Mouse (Mus musculus) neural tube, embryonic 10.5 days (tissue): ENCODE measurements around the gene Camta2.

ENCODE experiments used
- DNase-seq: peaks from one replicate; pipeline ENCODE4 v3.0.0-alpha.2; 2017; ENCODE audit warnings: low spot score; ENCODE audit errors: extremely low spot score

Camta2 gene

DNA sequence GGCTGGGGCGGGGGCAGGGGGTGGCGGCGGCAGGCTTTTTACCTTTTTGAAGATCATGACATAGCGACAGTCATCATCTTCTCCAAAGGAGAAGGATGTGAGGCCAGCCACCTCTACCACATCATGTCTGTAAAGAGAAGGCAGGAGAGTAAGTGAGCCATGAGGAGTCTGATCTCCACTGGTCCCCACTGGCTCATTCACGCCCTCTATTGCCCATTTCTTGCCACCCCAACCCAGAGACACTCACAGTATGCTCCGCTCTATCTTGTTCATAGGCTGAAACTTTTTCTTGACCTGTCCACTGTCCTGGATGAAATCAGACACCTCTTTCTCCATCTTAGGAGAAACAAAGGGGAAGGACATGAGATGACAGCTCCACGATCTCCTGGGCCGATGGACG, 23.2 kb downstream of the Camta2 start:
- no peak for DNase-seq

DNA sequence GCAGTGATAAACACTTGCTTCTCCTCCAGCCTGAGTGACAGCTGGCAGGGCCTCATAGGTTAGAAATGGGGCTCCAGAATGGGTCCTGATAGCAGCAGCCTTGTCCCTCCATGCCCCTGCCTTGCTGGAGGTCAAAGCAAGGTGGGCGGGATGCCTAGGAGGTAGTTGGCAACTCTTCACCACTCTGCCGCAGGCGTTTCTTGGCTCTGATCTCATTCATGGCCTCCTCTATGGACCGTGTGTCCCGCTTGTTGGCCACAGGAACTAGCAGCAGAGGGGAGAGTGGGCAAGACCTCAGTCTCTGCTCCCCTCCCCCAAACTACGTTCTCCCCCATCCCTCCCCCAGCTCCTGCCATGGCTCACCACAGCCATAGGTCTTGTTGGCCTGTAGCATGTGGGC, 23.9 kb downstream of the Camta2 start:
- no peak for DNase-seq

DNA sequence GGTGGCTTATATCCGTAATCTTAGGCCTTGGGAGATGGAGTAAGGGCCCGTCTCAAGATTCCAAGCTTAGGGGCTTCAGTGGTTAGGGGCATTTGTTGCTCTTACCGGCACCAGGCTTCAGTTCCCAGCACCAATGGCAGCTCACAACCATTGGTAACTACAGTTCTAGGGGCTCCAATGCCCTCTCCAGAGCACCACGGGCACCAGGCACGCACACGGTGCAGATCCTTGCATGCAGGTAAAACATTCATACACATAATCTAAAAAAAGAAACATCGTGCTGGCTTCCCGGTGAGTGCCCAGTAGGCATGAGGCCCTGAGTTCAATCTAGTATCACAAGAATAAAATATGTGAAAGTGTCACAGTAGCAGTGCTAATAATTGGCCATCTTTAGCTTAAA, 24.8 kb downstream of the Camta2 start:
- no peak for DNase-seq

DNA sequence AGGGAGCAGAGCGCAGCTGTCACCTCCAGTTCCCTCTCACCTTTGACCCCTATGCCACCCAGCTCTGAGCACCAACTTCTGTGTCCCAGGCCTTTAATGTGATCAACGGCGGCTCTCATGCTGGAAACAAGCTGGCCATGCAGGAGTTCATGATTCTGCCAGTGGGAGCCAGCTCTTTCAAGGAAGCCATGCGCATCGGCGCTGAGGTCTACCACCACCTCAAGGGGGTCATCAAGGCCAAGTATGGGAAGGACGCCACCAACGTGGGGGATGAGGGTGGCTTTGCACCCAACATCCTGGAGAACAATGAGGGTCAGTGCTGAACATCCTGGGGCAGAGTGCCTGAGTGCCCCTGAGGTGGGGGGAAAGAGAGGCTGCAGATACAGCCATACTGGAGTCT, 27.3 kb downstream of the Camta2 start:
- no peak for DNase-seq

DNA sequence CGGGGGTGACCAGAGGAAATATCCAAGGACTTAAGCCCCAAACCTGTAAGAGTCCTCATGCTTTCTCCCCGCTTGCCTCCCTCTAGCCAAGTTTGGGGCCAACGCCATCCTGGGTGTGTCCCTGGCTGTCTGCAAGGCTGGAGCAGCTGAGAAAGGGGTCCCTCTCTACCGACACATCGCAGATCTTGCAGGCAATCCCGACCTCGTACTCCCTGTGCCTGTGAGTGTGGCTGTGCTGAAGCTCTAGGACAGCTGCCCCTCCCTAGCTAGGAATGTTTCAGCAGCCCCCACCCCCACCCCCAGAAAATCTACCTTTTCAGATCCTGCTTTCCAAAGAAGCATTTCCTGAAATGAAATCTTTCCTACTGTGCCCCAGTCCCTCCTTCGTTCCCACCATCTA, 29.0 kb downstream of the Camta2 start:
- no peak for DNase-seq

DNA sequence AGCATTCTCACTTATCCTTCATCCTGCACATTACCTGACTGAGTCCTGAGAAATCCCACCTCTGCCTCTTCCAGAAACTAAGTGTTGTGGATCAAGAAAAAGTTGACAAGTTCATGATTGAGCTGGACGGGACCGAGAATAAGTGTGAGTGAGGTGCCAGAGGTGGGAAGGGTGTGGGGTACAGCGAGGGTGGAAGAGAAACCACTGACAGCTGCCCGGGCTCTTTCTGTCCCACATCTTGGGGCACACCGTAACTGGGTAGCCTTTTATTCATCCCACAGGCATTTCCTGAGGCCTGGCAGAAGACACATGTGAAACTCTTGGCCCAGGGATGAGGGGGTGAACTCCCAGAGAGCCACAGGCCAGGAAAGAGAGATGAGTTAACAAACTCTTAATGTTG, 29.4 kb downstream of the Camta2 start:
- DNase-seq: no peak

DNA sequence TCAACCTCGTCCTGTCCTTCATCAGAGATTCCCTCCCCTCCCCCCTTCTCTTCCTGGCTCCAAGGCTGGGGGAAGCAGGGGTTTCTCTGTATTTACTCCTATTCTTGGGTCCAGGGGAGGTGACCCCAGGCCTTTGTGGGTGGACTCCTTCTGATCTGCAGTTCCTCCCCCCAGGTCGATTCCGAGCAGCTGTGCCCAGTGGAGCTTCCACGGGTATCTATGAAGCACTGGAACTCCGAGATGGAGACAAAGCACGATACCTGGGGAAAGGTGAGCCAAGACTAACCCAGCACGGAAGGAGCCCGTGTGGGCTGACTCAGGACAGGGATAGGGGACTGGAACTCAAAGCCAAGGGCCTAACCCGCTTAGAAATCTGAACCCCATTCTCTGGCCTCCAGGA, 29.9 kb downstream of the Camta2 start:
- no peak for DNase-seq

DNA sequence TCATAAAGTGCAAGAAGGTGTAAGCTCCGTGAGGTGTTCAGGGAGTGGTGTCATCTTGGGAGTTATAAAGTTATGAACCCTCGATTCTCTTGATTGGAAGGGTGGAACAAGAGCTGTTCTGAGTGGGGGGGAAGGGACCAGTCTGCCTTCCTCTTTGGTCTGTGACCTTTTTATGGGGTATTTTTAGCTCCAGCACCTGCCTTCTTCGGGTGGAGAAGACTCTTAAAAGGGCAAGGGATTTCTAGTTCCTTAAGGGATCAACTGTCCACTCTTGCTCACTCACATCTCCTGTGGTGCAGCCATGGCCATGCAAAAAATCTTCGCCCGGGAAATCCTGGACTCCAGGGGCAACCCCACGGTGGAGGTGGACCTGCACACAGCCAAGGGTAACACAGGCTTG, 30.3 kb downstream of the Camta2 start:
- DNase-seq: no peak

DNA sequence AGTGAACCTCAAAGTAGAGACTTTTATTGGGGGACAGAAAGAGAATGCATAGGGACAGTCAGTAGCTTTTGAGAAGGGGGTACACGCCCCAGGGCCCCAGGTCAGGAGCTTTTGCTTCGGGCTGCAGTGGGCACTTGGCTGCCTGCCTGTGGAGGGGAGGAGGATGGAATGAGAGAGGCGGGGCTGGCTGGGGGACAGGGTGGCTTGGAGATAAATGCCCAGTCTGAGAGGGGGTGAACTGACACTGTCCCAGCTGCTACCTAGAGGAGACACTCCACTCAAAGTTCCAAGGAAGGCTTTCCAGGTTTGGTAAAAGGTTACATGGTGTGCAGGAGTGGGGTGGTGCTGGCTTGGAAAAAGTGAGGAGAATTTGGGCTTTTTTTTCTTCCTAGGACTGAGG, 30.9 kb downstream of the Camta2 start, which contains the start of gene Eno3:
Gene Eno3 (plus strand): TSS at position 239 of the 400 bp plus-strand sequence.
- no peak for DNase-seq

DNA sequence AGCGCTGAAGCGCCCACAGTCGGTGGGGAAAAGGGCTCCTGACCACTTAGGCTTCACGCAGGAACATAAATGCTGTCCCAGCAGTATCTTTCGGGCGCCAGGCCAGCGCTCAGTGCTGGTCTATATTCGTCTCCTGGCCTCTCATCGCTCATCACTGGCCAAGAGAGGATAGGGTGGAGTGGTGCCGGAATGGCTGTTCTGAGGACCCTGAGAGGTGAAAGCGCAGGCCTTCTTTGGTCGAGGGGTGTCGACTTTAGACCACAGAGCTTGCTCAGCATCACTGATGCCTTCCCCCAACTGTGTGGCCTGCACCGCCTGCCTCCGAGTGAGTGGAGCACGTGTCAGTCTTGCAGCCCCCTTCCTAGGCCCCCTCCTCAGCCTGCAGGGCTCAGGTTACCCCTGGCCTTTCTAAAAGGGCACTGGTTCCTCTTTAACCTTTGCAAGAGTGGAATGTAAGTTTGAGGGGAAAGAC, 31.4 kb downstream of the Camta2 start:
- peak; percentile 74 for DNase-seq

DNA sequence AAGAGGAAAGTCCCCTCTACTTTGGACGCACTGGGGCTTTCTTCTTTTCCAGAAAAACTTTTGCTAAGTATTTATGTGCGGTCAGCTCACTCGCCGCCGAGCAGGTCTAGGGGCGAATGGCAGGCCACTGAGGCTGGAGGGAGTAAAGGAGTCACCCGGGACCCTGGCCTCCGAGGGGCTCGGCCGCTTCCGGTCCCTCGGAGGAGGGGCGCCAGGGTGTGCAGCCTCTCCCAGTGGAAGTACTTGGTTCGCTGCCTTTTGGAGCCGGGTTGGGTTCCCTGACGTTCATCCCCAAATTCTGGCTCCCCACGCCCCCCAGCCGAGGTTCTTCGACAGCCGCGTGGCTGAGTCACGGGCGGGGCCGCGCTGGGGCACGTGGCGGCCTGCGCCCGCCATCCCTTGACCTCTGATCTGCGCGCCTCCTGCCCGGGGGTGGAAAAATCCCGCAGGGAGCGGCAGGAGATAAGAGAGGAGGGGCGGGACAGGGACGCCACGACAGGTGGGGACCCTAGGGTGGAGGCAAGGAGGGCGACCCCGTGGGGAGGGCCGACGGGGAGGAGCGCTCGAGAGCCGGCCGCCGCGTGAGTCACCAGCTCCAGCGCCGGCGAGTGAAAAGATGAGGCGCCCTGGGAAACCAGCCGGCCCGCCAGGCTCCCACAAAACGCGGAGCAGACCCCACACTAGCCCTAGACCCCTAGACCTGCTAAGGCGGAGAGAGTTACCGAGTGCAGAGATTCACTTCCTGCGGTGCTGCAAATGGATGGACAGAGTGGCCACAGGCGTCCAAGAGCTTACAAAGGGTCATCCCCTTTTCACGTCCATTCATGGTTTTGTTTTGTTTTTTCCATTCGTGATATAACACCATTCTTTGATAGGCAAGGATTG, 32.1 kb downstream of the Camta2 start:
- peak; percentile 80 for DNase-seq

DNA sequence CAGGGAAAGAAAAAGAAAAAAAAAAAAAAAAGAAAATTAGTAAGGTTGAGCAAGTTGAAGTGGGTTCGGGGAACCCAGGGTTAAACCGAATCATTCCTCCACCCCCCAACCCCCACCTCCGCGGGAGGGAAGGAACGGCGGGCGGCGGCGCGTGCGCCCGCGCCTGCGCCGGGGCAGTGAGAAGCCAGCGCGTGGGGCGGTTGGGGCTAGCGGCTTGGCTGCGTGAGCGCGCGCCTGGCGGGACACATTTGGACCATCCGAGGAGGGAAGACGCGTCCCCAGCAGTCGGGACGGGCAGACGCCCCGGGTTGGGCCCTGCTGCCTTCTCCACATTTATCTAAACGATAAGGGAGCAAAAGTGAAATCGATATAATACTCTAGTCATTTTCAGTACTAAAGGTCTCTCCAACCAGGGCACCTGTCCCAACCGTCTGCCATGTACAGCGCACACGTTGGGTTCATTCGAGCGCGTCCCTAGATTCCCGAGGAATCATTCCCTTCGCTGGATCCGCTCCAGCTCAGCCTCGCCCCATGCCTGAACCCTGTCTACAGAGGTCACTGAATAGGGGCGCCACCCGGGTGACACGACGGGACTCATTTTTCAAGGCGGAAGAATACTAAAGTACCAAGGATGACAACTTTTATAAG, 32.9 kb downstream of the Camta2 start:
- peak; percentile 84 for DNase-seq

DNA sequence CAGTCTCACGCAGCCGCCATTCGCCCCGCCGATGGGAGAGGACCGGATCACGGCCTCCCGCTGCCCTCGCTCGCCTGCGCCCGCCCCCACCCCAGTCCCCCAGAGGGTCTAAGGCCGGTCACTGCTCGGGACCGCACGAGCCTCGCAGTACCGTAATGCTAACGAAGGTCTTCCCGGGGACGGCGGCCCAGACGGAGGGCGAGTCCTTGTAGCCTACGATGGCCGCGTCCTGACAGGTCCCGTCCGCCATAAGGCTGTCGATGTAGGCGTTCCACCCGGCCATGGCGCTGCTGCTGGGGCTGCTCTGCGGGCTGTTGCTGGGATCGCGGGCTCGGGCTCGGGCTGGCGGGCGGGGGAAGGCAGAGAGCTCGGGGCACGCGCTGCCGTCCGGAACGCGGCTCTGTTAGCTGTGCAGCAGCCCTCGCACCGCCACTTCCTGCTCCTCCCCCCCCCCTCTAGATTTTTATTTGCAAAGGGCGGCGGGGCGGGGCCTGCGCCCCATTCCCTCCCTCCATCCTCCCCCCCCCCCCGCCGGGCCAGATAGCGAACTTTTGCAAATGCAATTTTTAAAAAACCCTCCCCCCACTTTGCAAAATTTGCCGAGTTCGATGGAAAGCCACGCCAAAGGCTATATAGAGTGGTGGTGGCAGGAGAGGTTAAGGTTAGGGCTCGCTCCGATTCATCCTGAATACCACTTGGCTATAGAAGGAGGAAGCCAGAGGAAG, 33.5 kb downstream of the Camta2 start, which contains the start of gene Pfn1:
Gene Pfn1 (minus strand): TSS at position 447 of the 725 bp plus-strand sequence.
- DNase-seq: peak; percentile 80

DNA sequence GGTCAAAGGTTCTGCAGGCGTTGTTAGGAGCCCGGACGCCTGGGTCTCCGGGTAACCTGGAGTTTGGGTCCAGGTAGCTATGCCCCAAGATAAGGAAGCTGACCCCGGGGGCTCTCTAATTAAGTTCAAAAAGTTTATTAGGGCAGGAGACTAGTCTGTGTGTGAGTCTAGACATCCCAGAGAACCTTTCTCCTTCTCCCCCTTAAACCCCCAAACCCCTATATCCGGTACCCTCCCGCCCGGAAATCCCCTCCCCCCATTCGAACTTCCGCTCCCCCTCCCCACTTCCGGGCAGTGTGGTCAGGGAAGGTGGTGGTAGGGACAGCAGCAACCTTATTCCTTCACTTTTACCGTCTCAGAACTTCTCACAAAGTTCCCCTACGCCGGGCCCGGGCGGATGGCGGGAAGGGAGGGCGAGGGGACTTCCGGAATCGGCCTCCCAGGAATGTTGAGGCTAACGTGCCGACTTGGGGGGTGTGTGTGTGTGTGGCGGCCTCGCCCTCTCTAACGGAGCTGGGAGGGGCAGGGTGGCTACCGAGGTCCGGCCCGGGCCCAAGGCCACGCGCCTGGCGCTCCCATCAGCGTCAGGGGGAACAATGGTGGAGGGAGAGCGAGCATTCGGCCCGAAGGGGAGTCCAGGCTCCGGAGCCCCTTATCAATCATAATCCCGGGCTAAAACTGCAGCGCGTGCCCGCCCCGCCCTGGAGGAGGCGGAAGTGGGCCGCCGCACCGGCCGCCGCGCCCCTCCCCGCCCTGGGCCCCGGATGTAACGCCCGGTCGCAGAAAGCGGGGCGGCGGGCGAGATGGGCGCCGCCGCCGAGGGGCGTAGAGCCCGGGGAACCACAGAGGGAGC, 34.3 kb downstream of the Camta2 start:
- DNase-seq: peak; percentile 84

DNA sequence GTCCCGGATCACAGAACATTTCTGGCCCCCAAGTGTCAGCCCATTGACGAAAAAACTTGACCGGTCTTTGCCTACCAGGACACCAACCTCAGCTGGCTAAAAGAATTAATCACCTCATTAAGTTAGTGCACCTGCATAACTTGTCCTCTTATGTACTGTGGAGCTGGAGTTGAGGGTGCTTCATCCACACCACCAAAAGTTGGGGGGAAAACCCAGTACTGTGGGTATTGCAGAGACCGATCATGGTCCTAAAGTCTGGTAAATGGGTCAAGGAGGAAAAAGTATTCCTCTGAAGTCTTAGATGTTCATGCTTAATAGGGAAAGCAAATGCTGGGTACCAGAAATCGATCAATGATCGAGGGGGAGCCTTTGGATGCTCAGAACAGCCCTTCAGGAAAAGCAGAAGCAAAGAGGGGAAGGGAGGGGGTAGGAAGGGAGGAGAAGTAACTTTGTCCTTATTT, 35.0 kb downstream of the Camta2 start:
- DNase-seq: no peak

DNA sequence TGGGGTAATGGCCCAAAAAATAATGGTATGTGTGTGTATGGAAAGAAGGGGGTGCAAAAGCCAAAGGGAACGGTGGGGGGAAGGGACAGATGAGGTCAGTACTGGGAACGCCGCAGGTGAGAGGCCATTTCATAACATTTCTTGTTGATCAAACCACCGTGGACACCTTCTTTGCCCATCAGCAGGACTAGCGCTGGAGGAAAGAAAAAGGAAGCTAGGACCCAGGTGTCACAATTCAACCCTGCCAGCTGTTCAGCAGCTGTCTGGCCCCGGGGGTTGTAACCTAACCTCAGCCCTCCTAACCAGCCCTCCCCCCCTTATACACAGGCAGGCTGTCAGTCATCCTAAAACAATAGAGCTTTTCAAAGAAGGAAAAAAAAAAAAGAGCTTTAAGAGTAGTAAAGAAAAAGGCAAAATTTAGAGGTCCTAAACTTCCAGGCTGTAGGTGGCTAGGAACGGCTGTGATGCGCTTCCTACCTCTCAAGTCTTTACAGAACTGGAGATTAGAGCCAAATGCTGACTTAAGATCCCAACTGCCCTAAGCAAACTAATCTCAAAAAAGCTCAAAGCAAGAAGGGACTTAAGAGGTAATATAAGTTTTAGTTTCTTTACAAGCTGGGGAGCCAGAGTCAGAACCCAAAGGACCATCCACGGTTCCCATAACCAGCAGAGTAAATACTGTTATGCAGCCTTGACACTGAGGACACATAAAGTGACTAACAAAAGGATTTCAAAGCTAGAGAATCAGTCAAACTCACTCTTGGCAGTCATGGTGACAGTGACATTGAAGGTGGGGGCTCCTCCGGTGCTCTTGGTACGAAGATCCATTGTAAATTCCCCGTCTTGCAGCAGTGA, 35.6 kb downstream of the Camta2 start:
- no peak for DNase-seq

DNA sequence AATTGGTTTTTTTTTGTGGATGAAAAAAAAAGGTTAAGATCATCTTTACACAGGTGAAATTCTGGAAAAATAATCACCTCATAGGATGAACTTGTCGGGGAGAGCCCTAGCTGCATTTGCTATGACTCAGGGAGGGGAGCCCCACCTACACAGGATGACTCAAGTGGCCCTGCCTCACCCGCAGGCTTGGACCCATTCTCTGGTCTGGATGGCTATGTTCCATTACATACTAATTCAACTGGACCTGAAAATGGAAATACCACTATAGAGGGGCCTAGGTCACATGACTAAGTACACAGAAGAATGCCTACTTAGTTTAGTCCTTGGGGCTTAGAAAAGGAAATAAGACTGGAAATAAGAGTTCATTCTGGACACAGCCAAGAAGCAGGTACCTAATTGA, 36.5 kb downstream of the Camta2 start:
- DNase-seq: no peak

DNA sequence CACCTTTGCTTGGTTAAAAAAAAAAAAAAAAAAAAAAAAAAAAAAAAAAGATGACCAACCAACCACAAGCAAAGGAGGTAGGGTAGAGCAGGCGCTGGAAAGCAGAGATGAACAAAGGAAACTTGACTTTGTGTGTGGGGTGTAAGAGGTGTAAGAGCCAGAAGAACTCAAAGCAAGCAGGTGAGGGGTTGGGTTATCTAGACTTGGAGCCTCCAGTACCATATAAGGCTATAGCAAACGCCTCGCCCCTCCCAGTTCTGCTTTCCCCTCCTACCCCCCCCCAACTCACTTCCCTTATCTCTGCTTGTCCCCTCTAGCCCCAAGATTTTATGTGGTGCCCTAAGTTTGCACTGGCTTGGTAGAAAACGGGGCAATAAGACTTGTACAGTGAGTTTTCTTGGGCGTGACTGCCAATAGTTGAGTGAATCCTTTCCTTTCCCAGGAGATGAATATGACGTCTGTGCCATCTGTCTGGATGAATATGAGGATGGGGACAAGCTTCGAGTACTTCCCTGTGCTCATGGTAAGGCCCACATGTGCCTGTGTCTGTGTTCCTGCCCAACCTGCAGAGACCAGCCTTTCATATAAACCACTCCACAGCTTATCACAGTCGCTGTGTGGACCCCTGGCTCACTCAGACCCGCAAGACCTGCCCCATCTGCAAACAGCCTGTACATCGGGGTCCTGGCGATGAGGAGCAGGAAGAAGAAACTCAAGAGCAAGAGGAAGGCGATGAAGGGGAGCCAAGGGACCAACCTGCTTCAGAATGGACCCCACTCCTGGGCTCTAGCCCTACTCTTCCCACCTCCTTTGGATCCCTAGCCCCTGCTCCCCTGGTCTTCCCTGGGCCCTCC, 37.4 kb downstream of the Camta2 start:
- no peak for DNase-seq

DNA sequence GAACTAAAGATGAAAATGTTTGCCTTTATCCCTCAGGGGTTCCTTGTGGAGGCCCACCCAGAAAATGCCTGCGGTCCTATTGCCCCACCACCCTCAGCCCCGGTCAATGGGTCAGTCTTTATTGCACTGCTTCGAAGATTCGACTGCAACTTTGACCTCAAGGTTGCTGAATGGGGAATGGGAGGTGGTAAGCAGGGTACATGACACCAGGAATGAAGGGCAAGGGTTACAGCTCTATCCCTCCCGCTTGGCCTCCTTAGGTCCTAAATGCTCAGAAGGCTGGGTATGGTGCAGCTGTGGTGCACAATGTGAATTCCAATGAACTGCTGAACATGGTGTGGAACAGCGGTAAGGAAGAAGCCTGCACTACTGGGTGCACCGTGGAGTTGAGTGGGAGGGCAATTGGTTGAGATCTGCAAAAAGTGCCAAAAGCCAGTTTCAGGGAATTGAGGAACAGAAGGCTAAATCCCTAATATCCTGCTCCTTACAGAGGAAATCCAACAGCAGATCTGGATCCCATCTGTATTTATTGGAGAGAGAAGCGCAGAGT, 38.6 kb downstream of the Camta2 start:
- no peak for DNase-seq
